Mouse (Mus musculus) regulatory T cell (primary cell): ENCODE data around the gene Sez6l2.

ENCODE experiments used
- in situ Hi-C: fragments of 300-600 bp; cut with MboI, MseI; formaldehyde crosslinking; loops from one replicate; pipeline ENCODE4 v1.15.1; 2025; ENCODE audit warnings: high pct_unique_total_duplicates

Sez6l2 gene

GRCm38 (mm10) chr7:126959780-126960179 lies 9.4 kb downstream of the Sez6l2 start:
- in situ Hi-C loops: no loop called here

- in situ Hi-C loops: no loop called here
These were observed 10.7 kb downstream of the Sez6l2 start for GRCm38 (mm10) chr7:126961095-126961494.

- in situ Hi-C loops: no loop called here
These were observed 11.6 kb downstream of the Sez6l2 start for GRCm38 (mm10) chr7:126961965-126962364.

GRCm38 (mm10) chr7:126963548-126964286 lies 13.4 kb downstream of the Sez6l2 start:
- in situ Hi-C loops: no loop called here

- in situ Hi-C loops: no loop called here
These were observed 15.2 kb downstream of the Sez6l2 start for GRCm38 (mm10) chr7:126965568-126965967.

GRCm38 (mm10) chr7:126967361-126967760 lies 17.0 kb downstream of the Sez6l2 start:
- in situ Hi-C loops: no loop called here

- in situ Hi-C loops: no loop called here
These were observed 25.1 kb downstream of the Sez6l2 start for GRCm38 (mm10) chr7:126975493-126975892.

GRCm38 (mm10) chr7:126975893-126975949 lies 25.4 kb downstream of the Sez6l2 start, which contains the start of gene Cdipt:
Cdipt (plus strand) TSS chr7:126975914.
- in situ Hi-C loops: no loop called here

- in situ Hi-C loops: no loop called here
These were observed 25.8 kb downstream of the Sez6l2 start, which contains the start of gene Cdiptos for GRCm38 (mm10) chr7:126975950-126976866. Cdiptos (minus strand) TSS chr7:126976098.

GRCm38 (mm10) chr7:126976878-126977459 lies 26.6 kb downstream of the Sez6l2 start:
- in situ Hi-C loops: no loop called here

- in situ Hi-C loops: no loop called here
These were observed 28.5 kb downstream of the Sez6l2 start for GRCm38 (mm10) chr7:126978841-126979240.

GRCm38 (mm10) chr7:126981601-126982000 lies 31.2 kb downstream of the Sez6l2 start:
- in situ Hi-C loops: no loop called here

GRCm38 (mm10) chr7:126982054-126982453 lies 31.7 kb downstream of the Sez6l2 start:
- in situ Hi-C loops: no loop called here

- in situ Hi-C loops: no loop called here
These were observed 32.8 kb downstream of the Sez6l2 start for GRCm38 (mm10) chr7:126983113-126983512.

GRCm38 (mm10) chr7:126984667-126985444 lies 34.5 kb downstream of the Sez6l2 start:
- in situ Hi-C loops: no loop called here

GRCm38 (mm10) chr7:126986319-126986718 lies 36.0 kb downstream of the Sez6l2 start:
- in situ Hi-C loops: no loop called here

GRCm38 (mm10) chr7:126988816-126989215 lies 38.5 kb downstream of the Sez6l2 start:
- in situ Hi-C loops: no loop called here

- in situ Hi-C loops: loop anchor here (5.0 kb wide), 1 partner anchor 56 kb away; no protein-coding TSS in a partner anchor
These were observed 46.1 kb downstream of the Sez6l2 start for GRCm38 (mm10) chr7:126996449-126996848.

- in situ Hi-C loops: loop anchor here (5.0 kb wide), 1 partner anchor 53 kb away; no protein-coding TSS in a partner anchor
These were observed 49.2 kb downstream of the Sez6l2 start for GRCm38 (mm10) chr7:126999568-126999967.

GRCm38 (mm10) chr7:127003620-127004019 lies 53.3 kb downstream of the Sez6l2 start:
- in situ Hi-C loops: no loop called here

- in situ Hi-C loops: no loop called here
These were observed 53.9 kb downstream of the Sez6l2 start for GRCm38 (mm10) chr7:127004122-127004875.
